Mouse (Mus musculus): ENCODE measurements around the gene Olfr159. TPM values are rescaled to one million over a fixed set of nuclear protein-coding genes. Genes with fewer than 3 reads are reported as not detected.

Gene Olfr159
- polyA plus RNA-seq, 1 experiment from 2014 or later = not detected

GRCm38 (mm10) chr4:43727718-43728575 lies 42.9 kb downstream of the Olfr159 start:
- Histone ChIP-seq H3K9me3 (no peaks in the 10 kb centered on the region), H3K36me3 (replicated peaks) (no peaks in the 10 kb centered on the region), H3K4me3 (replicated peaks) (no peak overlapping the region), H3K27me3 (0 out of 2 replicates have a peak, but pooled peaks cover 3% of the 10 kb centered on the region), H3K4me2 (no peak overlapping the region), H3K9ac (no peak overlapping the region), H3K4me1 (0 out of 2 replicates have a peak, but pooled peaks cover 3% of the 10 kb centered on the region), H3K27ac (no peak overlapping the region)
- 72% methylated on average over 7 of the region's 7 CpGs for WGBS
- ATAC-seq (ENCODE audit: low FRiP score) = no peak

- 0 out of 2 replicates have a peak, but pooled peaks cover 3% of the 10 kb centered on the region for H3K4me1 ChIP-seq
- no peaks in the 10 kb centered on the region for H3K9me3 ChIP-seq
- H3K4me2 ChIP-seq = no peak within 1 kb of the TSS
- H3K9ac ChIP-seq = no peak within 1 kb of the TSS
- WGBS = 61% methylated on average over 3 of the region's 3 CpGs
- no peaks in the 10 kb centered on the region for H3K36me3 ChIP-seq (replicated peaks)
- no peak within 1 kb of the TSS for H3K27ac ChIP-seq
- no peak within 1 kb of the TSS for H3K4me3 ChIP-seq (replicated peaks)
- ATAC-seq (ENCODE audit: low FRiP score) = no peak
- 0 out of 2 replicates have a peak, but pooled peaks cover 3% of the 10 kb centered on the region for H3K27me3 ChIP-seq
These were observed 43.8 kb downstream of the Olfr159 start, which contains the start of gene Hrct1 for GRCm38 (mm10) chr4:43726995-43727394. TSS of gene Hrct1 (plus strand) at chr4:43727188.

- no peak for ATAC-seq (ENCODE audit: low FRiP score)
- no peak overlapping the region for H3K4me3 ChIP-seq (replicated peaks)
- no peak overlapping the region for H3K9ac ChIP-seq
- H3K27ac ChIP-seq = no peak overlapping the region
- no peaks in the 10 kb centered on the region for H3K36me3 ChIP-seq (replicated peaks)
- 0 out of 2 replicates have a peak, but pooled peaks cover 3% of the 10 kb centered on the region for H3K4me1 ChIP-seq
- no peaks in the 10 kb centered on the region for H3K9me3 ChIP-seq
- H3K4me2 ChIP-seq = no peak overlapping the region
- H3K27me3 ChIP-seq = 0 out of 2 replicates have a peak, but pooled peaks cover 3% of the 10 kb centered on the region
- 72% methylated on average over 12 of the region's 12 CpGs for WGBS
These were observed 44.4 kb downstream of the Olfr159 start for GRCm38 (mm10) chr4:43726228-43726993.

GRCm38 (mm10) chr4:43724764-43725163 lies 46.0 kb downstream of the Olfr159 start:
- no peaks in the 10 kb centered on the region for H3K36me3 ChIP-seq (replicated peaks)
- no peak overlapping the region for H3K4me3 ChIP-seq (replicated peaks)
- H3K4me1 ChIP-seq = peaks cover 4% of the 10 kb centered on the region; the same call in 1 of the 2 replicates
- no peak overlapping the region for H3K9ac ChIP-seq
- WGBS = 41% methylated on average over 1 of the region's 1 CpGs
- ATAC-seq (ENCODE audit: low FRiP score) = no peak
- H3K27me3 ChIP-seq = no peaks in the 10 kb centered on the region
- no peak overlapping the region for H3K4me2 ChIP-seq
- no peaks in the 10 kb centered on the region for H3K9me3 ChIP-seq
- no peak overlapping the region for H3K27ac ChIP-seq

GRCm38 (mm10) chr4:43722191-43722590 lies 48.6 kb downstream of the Olfr159 start:
- H3K4me3 ChIP-seq (replicated peaks) = no peak overlapping the region
- H3K9ac ChIP-seq = no peak overlapping the region
- peaks cover 4% of the 10 kb centered on the region; the same call in 1 of the 2 replicates for H3K4me1 ChIP-seq
- H3K36me3 ChIP-seq (replicated peaks) = no peaks in the 10 kb centered on the region
- ATAC-seq (ENCODE audit: low FRiP score) = no peak
- 84% methylated on average over 4 of the region's 4 CpGs for WGBS
- H3K9me3 ChIP-seq = no peaks in the 10 kb centered on the region
- H3K4me2 ChIP-seq = no peak overlapping the region
- no peaks in the 10 kb centered on the region for H3K27me3 ChIP-seq
- H3K27ac ChIP-seq = no peak overlapping the region

- no peak overlapping the region for H3K4me2 ChIP-seq
- H3K27ac ChIP-seq = 0 out of 2 replicates have a peak overlapping the region, but pooled peaks have one; percentile 43
- ATAC-seq (ENCODE audit: low FRiP score) = 0 out of 2 replicates have a peak, but pooled peaks have one; percentile 4
These were observed 50.1 kb downstream of the Olfr159 start for GRCm38 (mm10) chr4:43720491-43721228.

More at GRCm38 (mm10) chr4:43720491-43721228, 50.1 kb downstream of the Olfr159 start:
- Histone ChIP-seq H3K27me3 (no peaks in the 10 kb centered on the region), H3K4me1 (peaks cover 4% of the 10 kb centered on the region; the same call in 1 of the 2 replicates), H3K9ac (no peak overlapping the region), H3K9me3 (no peaks in the 10 kb centered on the region), H3K36me3 (replicated peaks) (no peaks in the 10 kb centered on the region), H3K4me3 (replicated peaks) (no peak overlapping the region)
- 70% methylated on average over 13 of the region's 16 CpGs for WGBS

Other genes with a start within 250 kb of the Olfr159 start
- 36.5 and 40.2 TPM in 2 replicates for gene Tpm2, start 247.2 kb downstream of the Olfr159 start, polyA plus RNA-seq (2016; fragmentation: Nextera tagmentation; extraction: Ambion mirVana)
- 45.3 and 46.2 TPM in 2 replicates for gene Creb3, start 208.7 kb downstream of the Olfr159 start, polyA plus RNA-seq (2016; fragmentation: Nextera tagmentation; extraction: Ambion mirVana)
- 54.5 and 55.9 TPM in 2 replicates for gene Tln1, start 208.3 kb downstream of the Olfr159 start, polyA plus RNA-seq (2016; fragmentation: Nextera tagmentation; extraction: Ambion mirVana)
- gene Rgp1, start 192.3 kb downstream of the Olfr159 start, polyA plus RNA-seq (2016; fragmentation: Nextera tagmentation; extraction: Ambion mirVana) = 29.9 and 30.9 TPM in 2 replicates
- gene Gba2, start 192.1 kb downstream of the Olfr159 start, polyA plus RNA-seq (2016; fragmentation: Nextera tagmentation; extraction: Ambion mirVana) = 43.7 and 48.2 TPM in 2 replicates
- gene Msmp, start 186.5 kb downstream of the Olfr159 start, polyA plus RNA-seq (2016; fragmentation: Nextera tagmentation; extraction: Ambion mirVana) = 0.89 and 3.5 TPM in 2 replicates
- gene Npr2, start 139.1 kb downstream of the Olfr159 start, polyA plus RNA-seq (2016; fragmentation: Nextera tagmentation; extraction: Ambion mirVana) = 11.6 and 14.9 TPM in 2 replicates
- gene Spag8, start 117.4 kb downstream of the Olfr159 start, polyA plus RNA-seq (2016; fragmentation: Nextera tagmentation; extraction: Ambion mirVana) = 4.3 and 4.6 TPM in 2 replicates
- 69.5 and 71.2 TPM in 2 replicates for gene Hint2, start 114.5 kb downstream of the Olfr159 start, polyA plus RNA-seq (2016; fragmentation: Nextera tagmentation; extraction: Ambion mirVana)
- gene Tmem8b, start 102.0 kb downstream of the Olfr159 start, polyA plus RNA-seq (2016; fragmentation: Nextera tagmentation; extraction: Ambion mirVana) = 12.8 and 13.1 TPM in 2 replicates
- gene Fam221b, start 101.9 kb downstream of the Olfr159 start, polyA plus RNA-seq (2016; fragmentation: Nextera tagmentation; extraction: Ambion mirVana) = 2.8 and 3.3 TPM in 2 replicates
- gene Olfr70, start 70.2 kb downstream of the Olfr159 start, polyA plus RNA-seq (2016; fragmentation: Nextera tagmentation; extraction: Ambion mirVana) = not detected in 2 replicates
- gene Olfr71, start 60.8 kb downstream of the Olfr159 start, polyA plus RNA-seq (2016; fragmentation: Nextera tagmentation; extraction: Ambion mirVana) = 0.09 TPM in 1 of 2 replicates, not detected in the other
- 0.13 TPM in 1 of 2 replicates, not detected in the other for gene Hrct1, start 43.8 kb downstream of the Olfr159 start, polyA plus RNA-seq (2016; fragmentation: Nextera tagmentation; extraction: Ambion mirVana)
- gene Spaar, start 41.0 kb downstream of the Olfr159 start, polyA plus RNA-seq (2016; fragmentation: Nextera tagmentation; extraction: Ambion mirVana) = not detected in 2 replicates
- gene Olfr156, start 52.9 kb upstream of the Olfr159 start, polyA plus RNA-seq (2016; fragmentation: Nextera tagmentation; extraction: Ambion mirVana) = not detected in 2 replicates
- gene Olfr157, start 69.2 kb upstream of the Olfr159 start, polyA plus RNA-seq (2016; fragmentation: Nextera tagmentation; extraction: Ambion mirVana) = not detected in 2 replicates
- gene Olfr155, start 80.6 kb upstream of the Olfr159 start, polyA plus RNA-seq (2016; fragmentation: Nextera tagmentation; extraction: Ambion mirVana) = not detected in 2 replicates
- 8.9 and 11.3 TPM in 2 replicates for gene Reck, start 104.5 kb upstream of the Olfr159 start, polyA plus RNA-seq (2016; fragmentation: Nextera tagmentation; extraction: Ambion mirVana)
- 56.9 and 61.7 TPM in 2 replicates for gene Glipr2, start 186.4 kb upstream of the Olfr159 start, polyA plus RNA-seq (2016; fragmentation: Nextera tagmentation; extraction: Ambion mirVana)
- 0.09 TPM in 1 of 2 replicates, not detected in the other for gene Ccin, start 212.5 kb upstream of the Olfr159 start, polyA plus RNA-seq (2016; fragmentation: Nextera tagmentation; extraction: Ambion mirVana)
- 235 and 238 TPM in 2 replicates for gene Clta, start 233.4 kb upstream of the Olfr159 start, polyA plus RNA-seq (2016; fragmentation: Nextera tagmentation; extraction: Ambion mirVana)